ENCODE assay signal across 13 mouse cellular contexts in the genomic region with DNA sequence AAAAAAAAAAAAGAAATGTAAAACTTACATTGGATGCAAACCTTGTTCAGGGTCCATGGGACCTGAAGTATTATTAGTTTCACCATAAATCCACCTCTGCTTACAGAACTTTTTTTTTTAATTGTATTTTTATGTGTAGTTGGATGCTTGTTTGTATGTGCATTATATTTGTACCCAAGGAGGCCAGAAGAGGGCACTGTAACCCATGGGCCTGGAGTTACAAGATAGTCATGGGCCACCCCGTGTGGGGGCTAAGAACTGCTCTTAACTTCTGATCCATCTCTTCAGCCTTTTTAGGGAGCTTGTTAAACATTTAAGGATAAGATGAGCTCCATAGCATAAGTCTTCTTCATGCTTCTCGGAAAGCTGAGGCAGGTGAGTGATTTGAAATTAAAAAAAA. TPM values are rescaled to one million over a fixed set of nuclear protein-coding genes. Genes with fewer than 3 reads are reported as not detected.
A peak's percentile ranks its signal among the peaks of the same experiment; 100 is the strongest.
DNase-seq lines count a peak whose midpoint lies in the region; ATAC-seq lines count a peak whose summit lies in the region.
"Had no signal": no experiment of that assay in that cellular context is flagged by ENCODE, and none has a peak within 500 bp of the region (broad histone marks: within the 10 kb centered on the region; RNA-seq: fewer than 3 reads in every experiment).

No protein-coding gene starts in this region.

- H3K36me3 ChIP-seq in liver, embryonic 11.5 days (ENCODE audit: control insufficient read depth, insufficient read depth, low read length) = no peaks in the 10 kb centered on the region

- no peak overlapping the region for H3K27ac ChIP-seq in liver, embryonic 11.5 days (ENCODE audit: low read depth, low read length)

- ATAC-seq in liver, embryonic 11.5 days (replicated peaks; ENCODE audit: low FRiP score) = no peak
- ATAC-seq in megakaryocyte progenitor cell, adult 5-6 weeks (replicated peaks; ENCODE audit: poor library complexity) = peak; percentile 74; the same call in 1 of the 2 replicates
- ATAC-seq in inflammation-experienced regulatory T-cells, adult 6 months = no peak

- H3K4me1 ChIP-seq in liver, embryonic 11.5 days (replicated peaks; ENCODE audit: control insufficient read depth, insufficient read depth, low read length) = no peaks in the 10 kb centered on the region
- H3K4me1 ChIP-seq: megakaryocyte, embryonic 14.5 days had no signal

- H3K4me2 ChIP-seq in liver, embryonic 11.5 days = no peak overlapping the region

- H3K4me3 ChIP-seq in liver, embryonic 11.5 days (ENCODE audit: low read depth, low read length) = no peak overlapping the region
- H3K4me3 ChIP-seq: megakaryocyte, embryonic 14.5 days had no signal

- 60% methylated on average over 2 of the region's 2 CpGs for WGBS in liver, embryonic 11.5 days

- no peaks in the 10 kb centered on the region; the same call in 1 of the 2 replicates for H3K27me3 ChIP-seq in liver, embryonic 11.5 days (replicated peaks; ENCODE audit: control insufficient read depth, insufficient read depth, low read length)

- H3K9ac ChIP-seq in liver, embryonic 11.5 days (ENCODE audit: low read depth, low read length) = no peak overlapping the region

- DNase-seq in adrenal gland, postnatal 14 days = peak; percentile 25
- no peak for DNase-seq in adrenal gland, adult 8-10 months
- DNase-seq in liver (peak; percentile 22), NIH3T3 (ENCODE audit: low read depth) (peak; percentile 71)
- DNase-seq in liver, embryonic 11.5 days (ENCODE audit: low spot score) = no peak
- DNase-seq in ovary, postnatal 10 days (ENCODE audit: low spot score) = no peak
- DNase-seq: cerebellum, adult 18-20 months had no signal

- no peaks in the 10 kb centered on the region for H3K9me3 ChIP-seq in liver, embryonic 11.5 days (ENCODE audit: control insufficient read depth, low read length)
- H3K9me3 ChIP-seq: megakaryocyte, embryonic 14.5 days had no signal

RNA-seq across cellular contexts. Expression of gene Gm11437, which starts 16.4 kb away (rescaled TPM):
- 0.26 TPM in 1 of 2 replicates, not detected in the other for total RNA-seq in adrenal gland, postnatal 14 days (2021)
- under 1 TPM in 1 of 4 experiments, not detected in 3; 0.38 TPM for total RNA-seq in adrenal gland, adult 8-10 months (2022)
- polyA plus RNA-seq in liver, embryonic 11.5 days (2014; fragmentation: Nextera tagmentation; extraction: Ambion mirVana) = not detected in 2 replicates
- total RNA-seq in megakaryocyte progenitor cell, adult 5-6 weeks (2015) = not detected in 2 replicates
- not detected in 2 replicates for total RNA-seq in megakaryocyte progenitor cell, adult 5-6 weeks (2017)
- polyA plus RNA-seq in inflammation-experienced regulatory T-cells, adult 6 months (2017; shearing (Covaris generic)) = not detected
- total RNA-seq: left cerebral cortex, postnatal 10 days; neutrophil, adult 5-6 weeks had no signal
- polyA plus RNA-seq: stomach, embryonic 14.5 days had no signal

RNA-seq across cellular contexts. Expression of gene Acaca, which starts 21.4 kb away (rescaled TPM):
- total RNA-seq in adrenal gland, postnatal 14 days (2021) = 80.0 and 100 TPM in 2 replicates
- total RNA-seq in adrenal gland, adult 8-10 months (2022) = 100 to 1,000 TPM in 3 of 4 experiments, 10 to 100 TPM in 1; 81.4 to 339 (median 190) TPM
- 17.0 and 20.4 TPM in 2 replicates for polyA plus RNA-seq in liver, embryonic 11.5 days (2014; fragmentation: Nextera tagmentation; extraction: Ambion mirVana)
- total RNA-seq in megakaryocyte progenitor cell, adult 5-6 weeks (2015) = 31.0 and 33.0 TPM in 2 replicates
- total RNA-seq in megakaryocyte progenitor cell, adult 5-6 weeks (2017) = 32.8 and 35.5 TPM in 2 replicates
- polyA plus RNA-seq in inflammation-experienced regulatory T-cells, adult 6 months (2017; shearing (Covaris generic)) = 1 to 10 TPM; 3.5 to 4.9 (median 4.8) TPM

RNA-seq across cellular contexts. Expression of gene Tada2a, which starts 21.5 kb away (rescaled TPM):
- total RNA-seq in adrenal gland, postnatal 14 days (2021) = 15.5 and 16.7 TPM in 2 replicates
- total RNA-seq in adrenal gland, adult 8-10 months (2022) = 10 to 100 TPM; 13.6 to 33.0 (median 22.9) TPM
- 30.6 and 32.7 TPM in 2 replicates for polyA plus RNA-seq in liver, embryonic 11.5 days (2014; fragmentation: Nextera tagmentation; extraction: Ambion mirVana)
- 23.8 and 24.0 TPM in 2 replicates for total RNA-seq in megakaryocyte progenitor cell, adult 5-6 weeks (2015)
- 15.7 and 19.4 TPM in 2 replicates for total RNA-seq in megakaryocyte progenitor cell, adult 5-6 weeks (2017)
- polyA plus RNA-seq in inflammation-experienced regulatory T-cells, adult 6 months (2017; shearing (Covaris generic)) = 10 to 100 TPM; 10.2 to 14.2 (median 13.7) TPM

Comparison
In these comparisons a context has a peak if more than half of its experiments do, and no peak if none do; other contexts are left out.
1. DNase-seq: peak in adrenal gland, postnatal 14 days (single experiment), liver (single experiment) and NIH3T3 (single experiment); none in adrenal gland, adult 8-10 months (single experiment), liver, embryonic 11.5 days (single experiment) and ovary, postnatal 10 days (single experiment).